Comparison of ENCODE assay signal across 28 mouse cellular contexts in genomic region chr2:129894906-129895305, GRCm38 (mm10).
A peak's percentile ranks its signal among the peaks of the same experiment; 100 is the strongest.
DNase-seq lines count a peak whose midpoint lies in the region; ATAC-seq and TF ChIP-seq lines count a peak whose summit lies in the region.
"Had no signal": no experiment of that assay in that cellular context is flagged by ENCODE, and none has a peak within 500 bp of the region (broad histone marks: within the 10 kb centered on the region; RNA-seq: fewer than 3 reads in every experiment).

No protein-coding gene starts in this region.

- peak overlapping the region; percentile 29; the same call in 1 of the 2 replicates for H3K27ac ChIP-seq in liver, postnatal 0 days (ENCODE audit: low read depth)
- H3K27ac ChIP-seq: embryonic facial prominence, embryonic 10.5 days; embryonic facial prominence, embryonic 13.5 days; heart, embryonic 15.5 days; hindbrain, embryonic 14.5 days; hindbrain, postnatal 0 days had no signal

- H3K4me2 ChIP-seq in liver, postnatal 0 days (ENCODE audit: low read depth, low read length) = no peak overlapping the region
- H3K4me2 ChIP-seq: embryonic facial prominence, embryonic 13.5 days; heart, embryonic 12.5 days; heart, embryonic 15.5 days; hindbrain, embryonic 14.5 days had no signal

- H3K36me3 ChIP-seq in liver, postnatal 0 days (replicated peaks; ENCODE audit: insufficient read depth, low read length) = no peaks in the 10 kb centered on the region
- H3K36me3 ChIP-seq: embryonic facial prominence, embryonic 10.5 days; embryonic facial prominence, embryonic 13.5 days; heart, embryonic 12.5 days; heart, embryonic 15.5 days had no signal

- no peak for ATAC-seq in liver, postnatal 0 days
- ATAC-seq in granulocyte monocyte progenitor cell, adult 5-6 weeks (replicated peaks; ENCODE audit: poor library complexity, severe bottlenecking) = peak; percentile 38
- peak; percentile 11 for ATAC-seq in megakaryocyte, adult 5-6 weeks (ENCODE audit: poor library complexity, severe bottlenecking)
- ATAC-seq: CD4-positive, CD25-positive, alpha-beta regulatory T cell, adult 4 months; forebrain, embryonic 14.5 days; hindbrain, postnatal 0 days; inflammation-experienced regulatory T-cells, adult 6 months had no signal

- no peak for TF ChIP-seq EP300 in liver, postnatal 0 days (IDR thresholded peaks at IDR 0.05; ENCODE audit: low read depth)

- no peak overlapping the region for H3K9ac ChIP-seq in liver, postnatal 0 days (replicated peaks)
- H3K9ac ChIP-seq: embryonic facial prominence, embryonic 13.5 days; heart, embryonic 12.5 days; heart, embryonic 15.5 days; hindbrain, embryonic 14.5 days had no signal

- no peak for TF ChIP-seq CTCF in liver, postnatal 0 days (IDR thresholded peaks at IDR 0.05; ENCODE audit: low read depth)

- no peak for DNase-seq in liver, postnatal 0 days
- no peak for DNase-seq in liver
- DNase-seq in spleen, adult 18-20 months = no peak
- no peak for DNase-seq in thymus, adult 18-20 months
- DNase-seq: adrenal gland, adult 2 months; adrenal gland, postnatal 14 days; cerebellum, adult 11-12 months; cerebellum, adult 8-10 months; cerebellum, postnatal 10 days; cerebellum, postnatal 36 days; embryo, embryonic 11 days; gastrocnemius, postnatal 10 days; gastrocnemius, postnatal 36 days; heart, adult 18-20 months; heart, postnatal 10 days; heart, postnatal 4 days had no signal

- 0 out of 2 replicates have a peak, but pooled peaks cover 2% of the 10 kb centered on the region for H3K4me1 ChIP-seq in liver, postnatal 0 days (ENCODE audit: insufficient read depth)
- H3K4me1 ChIP-seq: embryonic facial prominence, embryonic 10.5 days; embryonic facial prominence, embryonic 13.5 days had no signal

- H3K9me3 ChIP-seq in liver, postnatal 0 days (ENCODE audit: low read length) = no peaks in the 10 kb centered on the region
- H3K9me3 ChIP-seq: embryonic facial prominence, embryonic 10.5 days; heart, embryonic 15.5 days had no signal

- WGBS in liver, postnatal 0 days (ENCODE audit: insufficient replicate concordance) = 69% methylated on average over 8 of the region's 8 CpGs

- H3K27me3 ChIP-seq in liver, postnatal 0 days (ENCODE audit: insufficient read depth, low read length) = no peaks in the 10 kb centered on the region
- H3K27me3 ChIP-seq: embryonic facial prominence, embryonic 13.5 days; heart, embryonic 12.5 days; heart, embryonic 15.5 days had no signal

- no peak overlapping the region for H3K4me3 ChIP-seq in liver, postnatal 0 days (ENCODE audit: low read depth, low read length)
- H3K4me3 ChIP-seq: embryonic facial prominence, embryonic 10.5 days; embryonic facial prominence, embryonic 13.5 days; erythroblast, embryonic 14.5 days; heart, embryonic 12.5 days; heart, embryonic 15.5 days had no signal
